Mouse (Mus musculus) lung, postnatal 0 days (tissue): ENCODE measurements around the gene Adcy10.

Experiments
- CTCF ChIP-seq: IDR thresholded peaks from 2 replicates; pipeline ENCODE4 v1.5.1; 2016; ENCODE audit warnings: antibody characterized with exemption, mild to moderate bottlenecking
- EP300 ChIP-seq: IDR thresholded peaks from 2 replicates; pipeline ENCODE4 v1.6.1; 2016; ENCODE audit warnings: antibody characterized with exemption, mild to moderate bottlenecking, control low read depth

DNA sequence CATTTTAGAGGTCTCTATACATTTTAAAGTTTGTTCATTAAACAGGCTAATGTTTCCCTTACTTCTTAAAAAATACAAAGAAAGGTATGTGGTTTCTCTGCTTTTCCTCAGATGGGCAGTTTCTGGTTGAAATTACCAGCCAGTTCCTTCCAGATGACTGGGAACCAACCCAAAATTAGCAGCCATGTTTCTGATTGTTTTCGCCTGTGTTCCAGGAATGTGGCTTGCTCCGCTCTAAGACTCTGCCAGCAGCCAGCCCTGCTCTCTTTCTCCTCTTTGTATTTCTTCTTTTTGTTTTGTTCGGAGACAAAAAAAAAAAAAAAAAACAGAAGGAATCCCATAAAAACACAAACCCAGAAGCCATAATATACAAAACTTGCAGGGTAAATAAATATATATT, 13.9 kb downstream of the Adcy10 start:
- TF ChIP-seq CTCF (no peak), EP300 (no peak)
